Mouse (Mus musculus) liver, embryonic 16.5 days (tissue): ENCODE measurements around the gene Hk1. TPM values are rescaled to one million over a fixed set of nuclear protein-coding genes. Genes with fewer than 3 reads are reported as not detected.
A peak's percentile ranks its signal among the peaks of the same experiment; 100 is the strongest.

Source experiments
- ATAC-seq: fragments of 200-750 bp; cut with Nextera tagmentation; 2 replicates; pipeline ENCODE4 v1.8.0; 2017; ENCODE audit warnings: low read depth, mild to moderate bottlenecking, moderate number of reproducible peaks, moderate library complexity
- H3K27ac ChIP-seq: fragments of 300-500 bp; sonication (generic); 2 replicates; pipeline ENCODE4 v1.5.1; 2014; ENCODE audit warnings: mild to moderate bottlenecking, low read length
- H3K27me3 ChIP-seq: fragments of 300-500 bp; sonication (generic); 2 replicates; pipeline ENCODE4 v1.6.1; 2014; ENCODE audit warnings: low read depth, low read length, mixed read lengths; ENCODE audit not compliant: control insufficient read depth, insufficient read depth
- H3K36me3 ChIP-seq: fragments of 300-500 bp; sonication (generic); 2 replicates; pipeline ENCODE4 v1.6.1; 2014; ENCODE audit warnings: mild to moderate bottlenecking; ENCODE audit not compliant: control insufficient read depth, insufficient read depth
- H3K4me1 ChIP-seq: fragments of 300-500 bp; sonication (generic); 2 replicates; pipeline ENCODE4 v1.6.1; 2014; ENCODE audit warnings: low read depth, low read length, mixed read lengths; ENCODE audit not compliant: control insufficient read depth
- H3K4me2 ChIP-seq: fragments of 300-500 bp; sonication (generic); 2 replicates; pipeline ENCODE4 v1.6.1; 2014; ENCODE audit warnings: low read depth, low read length, mixed read lengths
- H3K4me3 ChIP-seq: fragments of 300-500 bp; sonication (generic); 2 replicates; pipeline ENCODE4 v1.5.1; 2014; ENCODE audit warnings: low read depth, mild to moderate bottlenecking, low read length
- H3K9ac ChIP-seq: fragments of 300-500 bp; sonication (generic); 2 replicates; pipeline ENCODE4 v1.6.1; 2014; ENCODE audit warnings: low read depth, low read length
- H3K9me3 ChIP-seq: fragments of 300-500 bp; sonication (generic); replicated peaks from 2 replicates; pipeline ENCODE4 v1.6.1; 2016; ENCODE audit warnings: low read length; ENCODE audit not compliant: control insufficient read depth
- WGBS: fragments of 180-500 bp; shearing (Covaris S2); extraction: QIAGEN DNeasy Blood & Tissue Kit; methylation state at CpG from one replicate; pipeline ENCODE4 v1.1.7; 2014; ENCODE audit not compliant: insufficient replicate concordance; 5-methylcytosine and 5-hydroxymethylcytosine counted together
- polyA plus RNA-seq: library from polyadenylated mRNA; unstranded; fragments of >200 nt; fragmentation: Nextera tagmentation; extraction: Ambion mirVana; gene quantifications from 2 replicates; pipeline ENCODE4 v1.2.1, GENCODE M21; 2015

The Hk1 gene
- polyA plus RNA-seq, 1 experiment from 2014 or later: 98.9 TPM

- H3K4me3 ChIP-seq: no peak overlapping the region
Measured at GRCm38 (mm10) chr10:62320402-62320978, 59.2 kb downstream of the Hk1 start.

GRCm38 (mm10) chr10:62319154-62319553 lies 60.6 kb downstream of the Hk1 start:
- 72% methylated on average over 7 of the region's 7 CpGs for WGBS

More at GRCm38 (mm10) chr10:62320402-62320978, 59.2 kb downstream of the Hk1 start:
- no peak overlapping the region for H3K27ac ChIP-seq
- ATAC-seq: no peak
- H3K9ac ChIP-seq: no peak overlapping the region
- WGBS: 77% methylated on average over 9 of the region's 9 CpGs
- H3K9me3 ChIP-seq: no peaks in the 10 kb centered on the region
- no peak overlapping the region for H3K4me2 ChIP-seq
- no peaks in the 10 kb centered on the region for H3K27me3 ChIP-seq
- no peaks in the 10 kb centered on the region; the same call in 1 of the 2 replicates for H3K36me3 ChIP-seq
- peaks cover 31% of the 10 kb centered on the region for H3K4me1 ChIP-seq

GRCm38 (mm10) chr10:62316467-62316866 lies 63.2 kb downstream of the Hk1 start:
- no peaks in the 10 kb centered on the region for H3K9me3 ChIP-seq
- no peaks in the 10 kb centered on the region for H3K27me3 ChIP-seq
- peaks cover 13% of the 10 kb centered on the region for H3K36me3 ChIP-seq
- H3K4me3 ChIP-seq: no peak overlapping the region
- WGBS: 49% methylated on average over 8 of the region's 8 CpGs
- H3K4me1 ChIP-seq: peaks cover 31% of the 10 kb centered on the region
- no peak for ATAC-seq
- H3K27ac ChIP-seq: no peak overlapping the region
- H3K9ac ChIP-seq: no peak overlapping the region
- no peak overlapping the region for H3K4me2 ChIP-seq

More at GRCm38 (mm10) chr10:62319154-62319553, 60.6 kb downstream of the Hk1 start:
- Histone ChIP-seq H3K4me1 (peaks cover 25% of the 10 kb centered on the region), H3K27me3 (no peaks in the 10 kb centered on the region), H3K4me2 (no peak overlapping the region), H3K9ac (no peak overlapping the region), H3K4me3 (no peak overlapping the region), H3K36me3 (peaks cover 9% of the 10 kb centered on the region), H3K27ac (no peak overlapping the region), H3K9me3 (no peaks in the 10 kb centered on the region)
- ATAC-seq: no peak

- Histone ChIP-seq H3K9ac (no peak overlapping the region), H3K27ac (no peak overlapping the region), H3K4me1 (peaks cover 26% of the 10 kb centered on the region), H3K4me3 (no peak overlapping the region), H3K27me3 (no peaks in the 10 kb centered on the region), H3K4me2 (no peak overlapping the region), H3K36me3 (peaks cover 24% of the 10 kb centered on the region), H3K9me3 (no peaks in the 10 kb centered on the region)
- 54% methylated on average over 15 of the region's 15 CpGs for WGBS
- ATAC-seq: no peak
Measured at GRCm38 (mm10) chr10:62313885-62314424, 65.8 kb downstream of the Hk1 start.

GRCm38 (mm10) chr10:62313140-62313539 lies 66.6 kb downstream of the Hk1 start:
- H3K27ac ChIP-seq: no peak overlapping the region
- ATAC-seq: peak; percentile 60
- H3K9me3 ChIP-seq: no peaks in the 10 kb centered on the region
- no peaks in the 10 kb centered on the region for H3K27me3 ChIP-seq
- H3K9ac ChIP-seq: no peak overlapping the region
- H3K4me2 ChIP-seq: no peak overlapping the region
- H3K4me3 ChIP-seq: no peak overlapping the region
- 28% methylated on average over 10 of the region's 10 CpGs for WGBS
- peaks cover 30% of the 10 kb centered on the region for H3K36me3 ChIP-seq
- peaks cover 26% of the 10 kb centered on the region for H3K4me1 ChIP-seq

GRCm38 (mm10) chr10:62311464-62311863 lies 68.2 kb downstream of the Hk1 start:
- H3K9me3 ChIP-seq: no peaks in the 10 kb centered on the region
- 0 out of 2 replicates have a peak overlapping the region, but pooled peaks have one; percentile 21 for H3K4me2 ChIP-seq
- no peak for ATAC-seq
- no peak overlapping the region for H3K4me3 ChIP-seq
- peaks cover 33% of the 10 kb centered on the region for H3K36me3 ChIP-seq
- no peak overlapping the region for H3K9ac ChIP-seq
- no peaks in the 10 kb centered on the region for H3K27me3 ChIP-seq
- 23% methylated on average over 6 of the region's 6 CpGs for WGBS
- H3K4me1 ChIP-seq: peaks cover 24% of the 10 kb centered on the region
- H3K27ac ChIP-seq: no peak overlapping the region

GRCm38 (mm10) chr10:62310259-62311039 lies 69.3 kb downstream of the Hk1 start:
- 82% methylated on average over 10 of the region's 10 CpGs for whole genome bisulfite sequencing

GRCm38 (mm10) chr10:62309593-62309992 lies 70.1 kb downstream of the Hk1 start:
- no peaks in the 10 kb centered on the region for H3K27me3 ChIP-seq
- H3K4me3 ChIP-seq: no peak overlapping the region
- H3K36me3 ChIP-seq: peaks cover 29% of the 10 kb centered on the region
- H3K4me2 ChIP-seq: no peak overlapping the region
- no peak overlapping the region for H3K27ac ChIP-seq
- no peak overlapping the region for H3K9ac ChIP-seq
- WGBS: 94% methylated on average over 5 of the region's 5 CpGs
- no peak for ATAC-seq
- H3K4me1 ChIP-seq: peaks cover 20% of the 10 kb centered on the region
- no peaks in the 10 kb centered on the region for H3K9me3 ChIP-seq

More at GRCm38 (mm10) chr10:62310259-62311039, 69.3 kb downstream of the Hk1 start:
- Histone ChIP-seq H3K4me2 (no peak overlapping the region), H3K9me3 (no peaks in the 10 kb centered on the region), H3K9ac (no peak overlapping the region), H3K36me3 (peaks cover 33% of the 10 kb centered on the region), H3K27ac (no peak overlapping the region), H3K4me3 (no peak overlapping the region), H3K27me3 (no peaks in the 10 kb centered on the region), H3K4me1 (peaks cover 22% of the 10 kb centered on the region)
- ATAC-seq: no peak
